Mouse (Mus musculus): ENCODE results near the gene Rpl37.

Gene Rpl37

DNA sequence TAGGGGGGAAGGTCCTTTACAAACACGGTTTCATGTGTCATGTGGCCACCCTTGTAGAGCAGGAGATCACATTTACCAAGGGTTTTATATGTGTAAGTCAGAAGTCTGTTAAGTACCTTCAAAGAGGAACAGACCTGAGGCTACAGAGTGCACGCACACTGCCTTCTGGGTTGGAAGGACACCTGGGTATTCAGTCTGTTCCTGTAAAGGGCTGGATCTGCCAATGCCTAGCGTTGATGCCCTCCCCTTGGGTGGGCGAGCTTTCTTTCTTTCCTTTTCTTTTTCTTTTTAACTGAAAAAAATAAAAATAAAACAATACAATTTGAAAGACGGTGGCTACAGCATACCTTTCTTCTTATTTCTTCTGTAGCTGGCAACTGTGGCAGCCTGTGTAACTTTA is 38.6 kb downstream of the Rpl37 start:
- no peak for DNase-seq

DNA sequence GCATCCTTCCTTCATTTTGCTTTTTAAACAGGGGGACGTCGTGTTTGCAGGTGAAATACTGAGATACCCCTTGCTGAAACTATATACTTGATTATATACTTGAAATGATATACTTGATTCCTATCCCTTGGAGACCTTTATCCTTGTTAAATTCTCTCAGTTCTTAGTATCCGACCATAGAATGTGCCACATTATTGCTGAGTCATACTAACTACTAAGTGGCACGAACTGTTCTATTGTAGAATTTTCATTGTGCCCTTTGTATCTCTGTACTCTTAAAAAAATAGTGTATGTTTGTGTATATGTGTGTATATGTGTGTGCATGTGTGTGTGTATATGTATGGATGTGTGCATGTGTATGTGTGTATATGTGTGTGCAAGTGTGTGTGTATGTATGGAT is 39.9 kb downstream of the Rpl37 start:
- DNase-seq, result no peak

- DNase-seq, result no peak
Measured at GRCm38 (mm10) chr15:5157386-5157785, 40.9 kb downstream of the Rpl37 start.

GRCm38 (mm10) chr15:5158827-5159226 is 42.4 kb downstream of the Rpl37 start:
- DNase-seq, result no peak

DNA sequence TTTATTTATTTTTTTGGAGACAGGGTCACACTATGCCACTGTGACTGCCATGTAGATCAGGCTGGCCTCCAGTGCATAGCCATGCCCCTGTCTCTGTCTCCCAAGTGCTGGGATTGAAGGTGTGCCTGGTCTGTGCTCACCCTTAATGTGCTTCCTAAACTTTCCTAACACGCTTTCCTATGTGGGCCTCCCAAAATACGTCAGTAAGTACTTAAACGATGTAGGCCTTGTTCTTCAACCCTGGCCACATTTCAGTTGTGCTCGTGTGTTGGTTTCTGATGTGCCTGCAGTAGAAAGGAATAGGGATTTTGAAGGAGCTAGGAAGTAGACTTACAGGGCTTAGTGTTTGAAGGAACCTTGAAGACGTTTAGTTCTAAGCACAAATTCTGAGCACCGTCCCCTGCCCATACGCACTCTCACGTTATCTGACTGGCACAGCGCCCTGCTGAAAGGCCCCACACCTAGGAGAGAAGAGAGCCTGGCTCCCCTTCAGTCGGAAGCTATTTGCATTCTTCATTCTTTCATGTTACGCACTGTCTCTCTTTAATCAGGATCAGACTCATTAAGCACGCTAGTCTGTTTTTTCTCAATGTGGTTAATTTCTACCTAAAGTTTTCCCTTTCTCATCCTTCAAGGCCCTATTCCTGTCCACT is 48.8 kb downstream of the Rpl37 start:
- no peak for DNase-seq

Data from spleen, adult 18-20 months (tissue).